Mouse (Mus musculus) myocyte (in vitro differentiated cells): ENCODE measurements around the gene Tspan33.

Experiments used
- E2F4 ChIP-seq: IDR thresholded peaks from one replicate; pipeline ENCODE4 v1.6.1; 2011; ENCODE audit warnings: mild to moderate bottlenecking, control low read depth, moderate library complexity; ENCODE audit not compliant: insufficient read depth
- POLR2A ChIP-seq: IDR thresholded peaks from one replicate; pipeline ENCODE4 v1.6.1; 2011; ENCODE audit warnings: low read depth, mild to moderate bottlenecking, control low read depth, moderate library complexity; ENCODE audit not compliant: insufficient read length
- POLR2AphosphoS2 ChIP-seq: IDR thresholded peaks from one replicate; pipeline ENCODE4 v1.6.1; 2011; ENCODE audit warnings: low read depth, control low read depth; ENCODE audit not compliant: insufficient read length
- REST ChIP-seq: IDR thresholded peaks from one replicate; pipeline ENCODE4 v1.6.1; 2011; ENCODE audit warnings: mild to moderate bottlenecking, control low read depth, moderate library complexity; ENCODE audit not compliant: insufficient read depth, insufficient read length
- SRF ChIP-seq: IDR thresholded peaks from one replicate; pipeline ENCODE4 v1.6.1; 2011; ENCODE audit warnings: low read depth; ENCODE audit not compliant: control insufficient read depth, insufficient read length
- TCF12 ChIP-seq: IDR thresholded peaks from one replicate; pipeline ENCODE4 v1.6.1; 2011; ENCODE audit warnings: mild to moderate bottlenecking, control low read depth; ENCODE audit not compliant: poor library complexity, insufficient read depth, severe bottlenecking

GRCm38 (mm10) chr6:29659964-29660363 is 34.1 kb upstream of the Tspan33 start:
- TF ChIP-seq POLR2A (no peak), TCF12 (no peak), POLR2AphosphoS2 (no peak), E2F4 (no peak), REST (no peak), SRF (no peak)
